Mouse (Mus musculus) embryonic facial prominence, embryonic 11.5 days (tissue): ENCODE data around the gene Syn3. TPM values are rescaled to one million over a fixed set of nuclear protein-coding genes. Genes with fewer than 3 reads are reported as not detected.

ENCODE experiments used
- ATAC-seq: fragments of 200-750 bp; cut with Nextera tagmentation; replicated peaks from 2 replicates; pipeline ENCODE4 v1.8.0; 2017; ENCODE audit warnings: low read depth; ENCODE audit not compliant: insufficient number of reproducible peaks, low FRiP score, low TSS enrichment
- DNase-seq: peaks from one replicate; pipeline ENCODE4 v3.0.0-alpha.2; 2015; ENCODE audit warnings: low spot score
- H3K27ac ChIP-seq: fragments of 300-500 bp; sonication (generic); replicated peaks from 2 replicates; pipeline ENCODE4 v1.5.1; 2014; ENCODE audit warnings: mild to moderate bottlenecking, low read depth, low read length, control low read depth
- H3K27me3 ChIP-seq: fragments of 300-500 bp; sonication (generic); 2 replicates; pipeline ENCODE4 v1.6.1; 2014; ENCODE audit warnings: mild to moderate bottlenecking, low read length, moderate library complexity, mixed read lengths; ENCODE audit not compliant: control insufficient read depth, insufficient read depth
- H3K36me3 ChIP-seq: fragments of 300-500 bp; sonication (generic); replicated peaks from 2 replicates; pipeline ENCODE4 v1.6.1; 2014; ENCODE audit warnings: low read depth, mild to moderate bottlenecking, low read length, moderate library complexity, mixed read lengths; ENCODE audit not compliant: control insufficient read depth, insufficient read depth
- H3K4me1 ChIP-seq: fragments of 300-500 bp; sonication (generic); 2 replicates; pipeline ENCODE4 v1.6.1; 2014; ENCODE audit warnings: low read length, mixed read lengths; ENCODE audit not compliant: control insufficient read depth, insufficient read depth
- H3K4me2 ChIP-seq: fragments of 300-500 bp; sonication (generic); 2 replicates; pipeline ENCODE4 v1.6.1; 2014; ENCODE audit warnings: low read depth, mild to moderate bottlenecking, control low read depth, low read length, moderate library complexity
- H3K4me3 ChIP-seq: fragments of 300-500 bp; sonication (generic); 2 replicates; pipeline ENCODE4 v1.5.1; 2014; ENCODE audit warnings: low read depth, low read length, control low read depth
- H3K9ac ChIP-seq: fragments of 300-500 bp; sonication (generic); replicated peaks from 2 replicates; pipeline ENCODE4 v1.6.1; 2014; ENCODE audit warnings: mild to moderate bottlenecking, control low read depth, low read length
- H3K9me3 ChIP-seq: fragments of 300-500 bp; sonication (generic); replicated peaks from 2 replicates; pipeline ENCODE4 v1.6.1; 2016; ENCODE audit warnings: mild to moderate bottlenecking, low read length, inconsistent platforms, mixed read lengths; ENCODE audit not compliant: control insufficient read depth
- WGBS: fragments of 180-500 bp; shearing (Covaris S2); extraction: QIAGEN DNeasy Blood & Tissue Kit; methylation state at CpG from one replicate; pipeline ENCODE4 v1.1.7; 2014; 5-methylcytosine and 5-hydroxymethylcytosine counted together
- polyA plus RNA-seq: library from polyadenylated mRNA; unstranded; fragments of >200 nt; fragmentation: Nextera tagmentation; extraction: Ambion mirVana; gene quantifications from 2 replicates; pipeline ENCODE4 v1.2.1, GENCODE M21; 2014

Syn3 gene
- polyA plus RNA-seq, 1 experiment from 2014 or later = 3.1 TPM

- ATAC-seq = no peak
- Histone ChIP-seq H3K27me3 (no peaks in the 10 kb centered on the region), H3K4me3 (no peak overlapping the region), H3K4me2 (no peak overlapping the region), H3K4me1 (no peaks in the 10 kb centered on the region), H3K36me3 (no peaks in the 10 kb centered on the region), H3K9me3 (no peaks in the 10 kb centered on the region), H3K9ac (no peak overlapping the region), H3K27ac (no peak overlapping the region)
- 79% methylated on average over 3 of the region's 3 CpGs for WGBS
- DNase-seq = no peak
Measured at GRCm38 (mm10) chr10:86258992-86259391, 239.7 kb downstream of the Syn3 start.

GRCm38 (mm10) chr10:86258046-86258445 lies 240.7 kb downstream of the Syn3 start:
- WGBS = 87% methylated on average over 4 of the region's 4 CpGs
- DNase-seq (no peak), ATAC-seq (no peak)
- H3K4me2 ChIP-seq = no peak overlapping the region
- H3K27ac ChIP-seq = no peak overlapping the region
- H3K9me3 ChIP-seq = no peaks in the 10 kb centered on the region
- no peaks in the 10 kb centered on the region for H3K27me3 ChIP-seq
- H3K36me3 ChIP-seq = no peaks in the 10 kb centered on the region
- H3K4me3 ChIP-seq = no peak overlapping the region
- H3K4me1 ChIP-seq = no peaks in the 10 kb centered on the region
- H3K9ac ChIP-seq = no peak overlapping the region

- WGBS = 78% methylated on average over 3 of the region's 3 CpGs
- no peak overlapping the region for H3K27ac ChIP-seq
Measured at GRCm38 (mm10) chr10:86257045-86257444, 241.7 kb downstream of the Syn3 start.

GRCm38 (mm10) chr10:86256221-86256620 lies 242.5 kb downstream of the Syn3 start:
- Histone ChIP-seq H3K4me1 (no peaks in the 10 kb centered on the region), H3K27me3 (no peaks in the 10 kb centered on the region), H3K4me3 (no peak overlapping the region), H3K36me3 (no peaks in the 10 kb centered on the region), H3K9ac (no peak overlapping the region), H3K4me2 (no peak overlapping the region), H3K9me3 (no peaks in the 10 kb centered on the region), H3K27ac (no peak overlapping the region)
- peak; percentile 48 for DNase-seq
- no peak for ATAC-seq
- WGBS = 54% methylated on average over 4 of the region's 4 CpGs

More at GRCm38 (mm10) chr10:86257045-86257444, 241.7 kb downstream of the Syn3 start:
- Histone ChIP-seq H3K27me3 (no peaks in the 10 kb centered on the region), H3K4me3 (no peak overlapping the region), H3K9ac (no peak overlapping the region), H3K4me2 (no peak overlapping the region), H3K9me3 (no peaks in the 10 kb centered on the region), H3K4me1 (no peaks in the 10 kb centered on the region), H3K36me3 (no peaks in the 10 kb centered on the region)
- no peak for ATAC-seq
- no peak for DNase-seq

GRCm38 (mm10) chr10:86250149-86250922 lies 248.4 kb downstream of the Syn3 start:
- no peaks in the 10 kb centered on the region for H3K36me3 ChIP-seq
- DNase-seq (no peak), ATAC-seq (no peak)
- 61% methylated on average over 7 of the region's 7 CpGs for WGBS
- no peaks in the 10 kb centered on the region for H3K9me3 ChIP-seq
- H3K4me3 ChIP-seq = no peak overlapping the region
- H3K4me1 ChIP-seq = no peaks in the 10 kb centered on the region
- no peak overlapping the region for H3K27ac ChIP-seq
- H3K9ac ChIP-seq = no peak overlapping the region
- no peak overlapping the region for H3K4me2 ChIP-seq
- H3K27me3 ChIP-seq = no peaks in the 10 kb centered on the region

- H3K4me3 ChIP-seq = no peak overlapping the region
- no peak overlapping the region for H3K9ac ChIP-seq
- H3K27me3 ChIP-seq = no peaks in the 10 kb centered on the region
- H3K4me1 ChIP-seq = no peaks in the 10 kb centered on the region
- WGBS = 83% methylated on average over 1 of the region's 1 CpGs
- H3K27ac ChIP-seq = no peak overlapping the region
- H3K36me3 ChIP-seq = no peaks in the 10 kb centered on the region
- H3K9me3 ChIP-seq = no peaks in the 10 kb centered on the region
- no peak for DNase-seq
- H3K4me2 ChIP-seq = no peak overlapping the region
- ATAC-seq = no peak
Measured at GRCm38 (mm10) chr10:86249283-86249682, 249.4 kb downstream of the Syn3 start.

- no peak for ATAC-seq
- no peaks in the 10 kb centered on the region for H3K9me3 ChIP-seq
- H3K4me2 ChIP-seq = no peak overlapping the region
- H3K36me3 ChIP-seq = no peaks in the 10 kb centered on the region
- H3K9ac ChIP-seq = no peak overlapping the region
- WGBS = 80% methylated on average over 3 of the region's 3 CpGs
- no peaks in the 10 kb centered on the region for H3K4me1 ChIP-seq
- no peak for DNase-seq
- no peak overlapping the region for H3K27ac ChIP-seq
- H3K27me3 ChIP-seq = no peaks in the 10 kb centered on the region
- no peak overlapping the region for H3K4me3 ChIP-seq
Measured at GRCm38 (mm10) chr10:86248807-86249206, 249.9 kb downstream of the Syn3 start.

GRCm38 (mm10) chr10:86248131-86248740 lies 250.5 kb downstream of the Syn3 start:
- Histone ChIP-seq H3K9me3 (no peaks in the 10 kb centered on the region), H3K36me3 (no peaks in the 10 kb centered on the region), H3K4me3 (no peak overlapping the region), H3K4me1 (no peaks in the 10 kb centered on the region), H3K9ac (no peak overlapping the region), H3K4me2 (no peak overlapping the region), H3K27me3 (no peaks in the 10 kb centered on the region), H3K27ac (no peak overlapping the region)
- ATAC-seq = no peak
- 69% methylated on average over 10 of the region's 10 CpGs for WGBS
- no peak for DNase-seq
